Mouse (Mus musculus) NIH3T3 (cell line): ENCODE results near the gene Mettl11b.
A peak's percentile ranks its signal among the peaks of the same experiment; 100 is the strongest.
"Not testable (repeated sequence)": the region's sequence is repeated elsewhere in the genome, so short reads cannot be mapped to it uniquely, and the experiment has no call there.

Experiments used
- DNase-seq: peaks from one replicate; pipeline ENCODE4 v3.0.0-alpha.2; 2012; ENCODE audit warnings: low read depth

The Mettl11b gene

GRCm38 (mm10) chr1:163725106-163725759 is at the start of gene Mettl11b:
TSS of gene Mettl11b (minus strand) at chr1:163725232.
- DNase-seq = no peak

- DNase-seq = no peak
Measured at GRCm38 (mm10) chr1:163757462-163758207, 32.6 kb upstream of the Mettl11b start.

GRCm38 (mm10) chr1:163751360-163751992 is 26.4 kb upstream of the Mettl11b start:
- DNase-seq = no peak

- DNase-seq = no peak
Measured at GRCm38 (mm10) chr1:163737239-163737533, 12.2 kb upstream of the Mettl11b start.

- no peak for DNase-seq
Measured at GRCm38 (mm10) chr1:163736441-163737238, 11.6 kb upstream of the Mettl11b start.

GRCm38 (mm10) chr1:163731166-163731565 is 6.1 kb upstream of the Mettl11b start:
- DNase-seq = not testable (repeated sequence)

GRCm38 (mm10) chr1:163723913-163724312 is 1.1 kb downstream of the Mettl11b start:
- no peak for DNase-seq

GRCm38 (mm10) chr1:163708618-163709017 is 16.4 kb downstream of the Mettl11b start:
- DNase-seq = peak; percentile 55

GRCm38 (mm10) chr1:163700571-163700970 is 24.5 kb downstream of the Mettl11b start:
- DNase-seq = no peak

- DNase-seq = no peak
Measured at GRCm38 (mm10) chr1:163699702-163700101, 25.3 kb downstream of the Mettl11b start.

GRCm38 (mm10) chr1:163691860-163692259 is 33.2 kb downstream of the Mettl11b start:
- no peak for DNase-seq

GRCm38 (mm10) chr1:163682935-163683430 is 42.0 kb downstream of the Mettl11b start:
- peak; percentile 32 for DNase-seq

- DNase-seq = peak; percentile 17
Measured at GRCm38 (mm10) chr1:163682127-163682526, 42.9 kb downstream of the Mettl11b start.

- peak; percentile 41 for DNase-seq
Measured at GRCm38 (mm10) chr1:163672866-163673265, 52.2 kb downstream of the Mettl11b start.

GRCm38 (mm10) chr1:163671326-163671725 is 53.7 kb downstream of the Mettl11b start:
- DNase-seq = peak; percentile 16

- peak; percentile 23 for DNase-seq
Measured at GRCm38 (mm10) chr1:163670702-163671101, 54.3 kb downstream of the Mettl11b start.

GRCm38 (mm10) chr1:163669936-163670335 is 55.1 kb downstream of the Mettl11b start:
- DNase-seq = no peak

- no peak for DNase-seq
Measured at GRCm38 (mm10) chr1:163662416-163662815, 62.6 kb downstream of the Mettl11b start.

GRCm38 (mm10) chr1:163658535-163658928 is 66.5 kb downstream of the Mettl11b start:
- no peak for DNase-seq

- DNase-seq = peak; percentile 75
Measured at GRCm38 (mm10) chr1:163657766-163658534, 67.1 kb downstream of the Mettl11b start.

GRCm38 (mm10) chr1:163657056-163657455 is 68.0 kb downstream of the Mettl11b start:
- peak; percentile 85 for DNase-seq
